Mouse (Mus musculus): Measurements from ENCODE around the gene Arf1. TPM values are rescaled to one million over a fixed set of nuclear protein-coding genes. Genes with fewer than 3 reads are reported as not detected.
"Not testable (repeated sequence)": the region's sequence is repeated elsewhere in the genome, so short reads cannot be mapped to it uniquely, and the experiment has no call there.

Arf1 gene
- polyA plus RNA-seq, 1 experiment: 301 TPM

DNA sequence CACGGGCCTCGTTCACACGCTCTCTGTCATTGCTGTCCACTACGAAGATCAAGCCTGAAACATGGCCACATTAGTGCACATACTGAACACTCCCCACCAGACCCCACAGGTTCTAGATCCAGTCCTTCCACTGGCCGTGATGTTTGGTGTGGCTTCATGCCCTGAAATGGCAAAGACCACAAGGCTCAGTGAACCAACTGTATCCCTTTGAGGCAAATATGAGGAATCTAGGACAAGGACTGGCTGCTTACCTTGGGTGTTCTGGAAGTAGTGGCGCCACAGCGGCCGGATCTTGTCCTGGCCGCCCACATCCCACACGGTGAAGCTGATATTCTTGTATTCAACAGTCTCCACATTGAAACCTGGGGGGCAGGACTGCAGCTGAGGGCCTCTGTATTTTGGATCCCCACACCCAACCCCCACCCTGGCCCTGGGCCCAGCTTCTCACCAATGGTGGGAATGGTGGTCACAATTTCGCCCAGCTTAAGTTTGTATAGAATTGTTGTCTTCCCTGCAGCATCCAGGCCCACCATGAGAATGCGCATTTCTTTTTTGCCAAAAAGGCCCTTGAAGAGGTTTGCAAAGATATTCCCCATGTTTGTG, 15.1 kb downstream of the Arf1 start:
- Histone ChIP-seq H3K4me3 (ENCODE audit: insufficient read depth, low read length) (no peak overlapping the region), H3K27ac (ENCODE audit: insufficient read depth, low read depth, low read length) (no peak overlapping the region), H3K4me1 (ENCODE audit: control insufficient read depth, insufficient read depth, low read length) (peaks cover 37% of the 10 kb centered on the region)
- TF ChIP-seq POLR2A (IDR thresholded peaks at IDR 0.05; ENCODE audit: borderline replicate concordance, low read depth, low read length) (no peak), CTCF (IDR thresholded peaks at IDR 0.05; ENCODE audit: low read depth, low read length) (no peak)

DNA sequence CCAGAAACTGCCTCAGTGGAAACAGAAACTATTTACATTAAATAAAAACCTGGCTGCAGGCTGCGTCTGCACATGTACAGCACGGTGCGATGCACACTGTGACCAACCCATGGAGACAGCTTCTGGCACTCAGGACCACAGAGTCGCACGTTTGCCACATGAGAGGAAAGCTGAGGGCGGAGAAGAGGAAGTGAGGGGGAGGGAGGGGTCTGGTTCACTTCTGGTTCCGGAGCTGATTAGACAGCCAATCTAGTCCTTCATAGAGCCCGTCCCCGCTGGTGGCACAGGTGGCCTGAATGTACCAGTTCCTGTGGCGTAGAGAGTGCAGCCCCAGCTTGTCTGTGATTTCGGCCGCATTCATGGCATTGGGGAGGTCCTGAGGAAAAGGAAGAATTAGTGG, 15.8 kb downstream of the Arf1 start:
- H3K27ac ChIP-seq (ENCODE audit: insufficient read depth, low read depth, low read length); H3K4me3 ChIP-seq (ENCODE audit: insufficient read depth, low read length): not testable (repeated sequence)
- H3K4me1 ChIP-seq (ENCODE audit: control insufficient read depth, insufficient read depth, low read length): peaks cover 31% of the 10 kb centered on the region

DNA sequence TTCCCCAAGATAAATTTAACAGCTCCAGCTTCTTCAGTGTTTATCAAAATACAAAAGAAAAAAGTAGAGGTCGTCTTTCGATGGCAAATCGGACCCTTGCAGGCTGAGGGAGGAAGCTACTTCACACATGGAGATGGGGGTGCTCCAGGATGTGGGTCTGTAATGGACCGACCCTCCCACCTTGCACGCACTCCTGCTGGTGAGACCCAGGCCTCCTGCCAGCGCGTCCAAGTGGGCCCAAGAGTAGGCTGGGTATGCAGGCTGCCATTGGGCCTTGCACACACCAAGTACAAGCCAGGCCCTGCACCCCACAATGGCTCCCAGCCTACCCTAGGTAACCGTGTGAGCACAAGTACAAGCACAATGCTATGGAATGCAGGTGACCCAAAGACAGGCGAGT, 16.5 kb downstream of the Arf1 start:
- peaks cover 24% of the 10 kb centered on the region for H3K4me1 ChIP-seq (ENCODE audit: control insufficient read depth, insufficient read depth, low read length)
- H3K4me3 ChIP-seq (ENCODE audit: insufficient read depth, low read length); H3K27ac ChIP-seq (ENCODE audit: insufficient read depth, low read depth, low read length): not testable (repeated sequence)

DNA sequence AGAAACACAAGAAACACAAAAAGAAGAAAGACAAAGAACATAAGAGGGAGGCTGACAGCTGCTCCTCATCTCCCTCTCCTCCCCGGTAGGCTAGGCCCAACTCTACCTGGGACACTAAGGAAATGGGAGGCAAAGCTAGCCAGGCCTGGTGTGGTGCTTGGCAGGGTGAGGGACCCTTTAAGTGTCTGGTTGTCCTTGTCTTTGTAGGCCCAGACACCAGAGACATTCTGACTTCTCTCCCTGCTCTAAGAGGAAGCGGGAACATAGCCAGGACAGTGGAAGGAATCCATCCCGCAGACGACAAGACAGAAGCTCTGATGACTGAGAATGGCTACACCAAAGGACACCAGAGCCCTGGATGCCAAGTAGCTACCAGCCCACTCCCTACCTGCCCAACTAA, 18.1 kb downstream of the Arf1 start:
- H3K4me3 ChIP-seq (ENCODE audit: insufficient read depth, low read length): no peak overlapping the region
- H3K27ac ChIP-seq (ENCODE audit: insufficient read depth, low read depth, low read length): no peak overlapping the region
- H3K4me1 ChIP-seq (ENCODE audit: control insufficient read depth, insufficient read depth, low read length): peaks cover 18% of the 10 kb centered on the region
- TF ChIP-seq POLR2A (IDR thresholded peaks at IDR 0.05; ENCODE audit: borderline replicate concordance, low read depth, low read length) (no peak), CTCF (IDR thresholded peaks at IDR 0.05; ENCODE audit: low read depth, low read length) (no peak)

DNA sequence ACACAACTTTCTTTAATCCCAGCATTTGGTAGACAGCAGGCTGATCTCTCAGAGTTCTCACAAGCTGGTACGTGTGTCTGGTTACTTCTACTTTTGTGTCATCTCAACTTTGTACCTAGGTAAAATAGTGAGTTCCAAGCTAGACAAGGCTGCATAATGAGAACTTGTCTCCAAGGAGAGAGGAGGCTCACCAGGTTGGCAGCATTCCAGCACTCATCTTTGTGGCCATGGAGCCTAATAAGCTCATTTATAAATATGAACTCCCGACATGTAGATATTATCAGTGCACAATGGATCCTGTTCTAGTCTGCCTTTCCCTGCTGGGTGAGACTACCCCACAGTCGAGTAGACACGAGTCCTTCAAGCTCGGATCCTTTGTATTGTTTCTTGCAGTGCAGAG, 18.5 kb downstream of the Arf1 start:
- H3K4me1 ChIP-seq (ENCODE audit: control insufficient read depth, insufficient read depth, low read length): peaks cover 18% of the 10 kb centered on the region
- TF ChIP-seq POLR2A (IDR thresholded peaks at IDR 0.05; ENCODE audit: borderline replicate concordance, low read depth, low read length): no peak
- peak overlapping the region; percentile 96; the same call in 1 of the 2 replicates for H3K4me3 ChIP-seq (ENCODE audit: insufficient read depth, low read length)
- H3K27ac ChIP-seq (ENCODE audit: insufficient read depth, low read depth, low read length): no peak overlapping the region

DNA sequence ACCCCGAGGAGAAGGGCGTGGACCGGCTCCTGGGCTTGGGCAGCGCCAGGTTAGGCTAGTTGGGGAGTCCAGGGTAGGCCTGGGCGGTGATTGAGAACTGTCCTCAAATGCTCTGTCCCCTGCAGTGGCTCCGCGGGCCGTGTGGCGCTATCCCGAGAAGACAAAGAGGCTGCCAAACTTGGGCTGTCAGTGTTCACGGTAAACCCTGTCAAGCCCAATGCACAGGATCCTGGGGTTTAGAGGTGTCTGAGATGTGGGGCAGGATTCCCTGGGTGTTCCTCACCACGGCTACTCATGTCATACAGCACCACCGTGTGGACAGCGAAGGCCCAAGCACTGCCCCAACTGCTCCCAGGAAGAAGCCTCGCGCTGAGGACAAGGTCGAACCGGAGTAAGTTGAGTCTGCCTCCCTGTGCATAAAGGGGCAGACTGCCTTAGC, 19.0 kb downstream of the Arf1 start:
- TF ChIP-seq CTCF (IDR thresholded peaks at IDR 0.05; ENCODE audit: low read depth, low read length) (peak; percentile 46; the same call in 1 of the 2 replicates), POLR2A (IDR thresholded peaks at IDR 0.05; ENCODE audit: borderline replicate concordance, low read depth, low read length) (no peak)
- H3K4me1 ChIP-seq (ENCODE audit: control insufficient read depth, insufficient read depth, low read length): peaks cover 17% of the 10 kb centered on the region
- H3K4me3 ChIP-seq (ENCODE audit: insufficient read depth, low read length): peak overlapping the region; percentile 96
- H3K27ac ChIP-seq (ENCODE audit: insufficient read depth, low read depth, low read length): no peak overlapping the region

DNA sequence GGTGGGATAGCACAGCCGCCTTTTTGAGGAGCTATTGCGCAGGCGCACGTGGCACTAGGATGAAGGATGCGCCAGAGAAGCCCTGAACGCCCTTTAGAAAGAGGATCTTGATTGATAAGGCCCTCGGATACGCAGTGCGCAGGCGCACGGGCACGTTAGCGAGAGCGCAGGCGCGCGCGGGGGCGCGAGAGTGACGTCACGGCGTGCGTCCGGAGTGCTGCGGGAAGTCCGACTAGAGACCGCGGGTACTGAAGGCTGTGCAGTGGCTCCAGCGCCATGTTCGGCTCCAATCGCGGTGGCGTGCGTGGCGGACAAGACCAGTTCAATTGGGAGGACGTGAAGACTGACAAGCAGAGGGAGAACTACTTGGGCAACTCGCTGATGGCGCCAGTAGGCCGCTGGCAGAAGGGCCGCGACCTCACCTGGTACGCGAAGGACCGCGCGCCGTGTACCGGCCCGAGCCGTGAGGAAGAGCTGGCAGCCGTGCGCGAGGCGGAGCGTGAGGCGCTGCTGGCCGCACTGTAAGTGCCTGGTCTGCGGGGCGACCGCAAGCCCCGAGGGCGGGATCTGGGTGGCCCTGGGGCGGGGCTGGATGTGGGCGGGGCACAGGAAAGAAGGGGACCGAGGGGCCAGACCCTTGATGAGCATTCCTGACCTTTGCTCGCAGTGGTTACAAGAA, 19.8 kb downstream of the Arf1 start, which contains the start of gene 2310033P09Rik:
TSS of gene 2310033P09Rik (plus strand) at position 169 of the 679 bp plus-strand sequence.
- peaks cover 12% of the 10 kb centered on the region for H3K4me1 ChIP-seq (ENCODE audit: control insufficient read depth, insufficient read depth, low read length)
- no peak for TF ChIP-seq CTCF (IDR thresholded peaks at IDR 0.05; ENCODE audit: low read depth, low read length)
- no peak for TF ChIP-seq POLR2A (IDR thresholded peaks at IDR 0.05; ENCODE audit: borderline replicate concordance, low read depth, low read length)
- peak within 1 kb of the TSS; percentile 96 for H3K4me3 ChIP-seq (ENCODE audit: insufficient read depth, low read length)
- H3K27ac ChIP-seq (ENCODE audit: insufficient read depth, low read depth, low read length): peak within 1 kb of the TSS; percentile 84

DNA sequence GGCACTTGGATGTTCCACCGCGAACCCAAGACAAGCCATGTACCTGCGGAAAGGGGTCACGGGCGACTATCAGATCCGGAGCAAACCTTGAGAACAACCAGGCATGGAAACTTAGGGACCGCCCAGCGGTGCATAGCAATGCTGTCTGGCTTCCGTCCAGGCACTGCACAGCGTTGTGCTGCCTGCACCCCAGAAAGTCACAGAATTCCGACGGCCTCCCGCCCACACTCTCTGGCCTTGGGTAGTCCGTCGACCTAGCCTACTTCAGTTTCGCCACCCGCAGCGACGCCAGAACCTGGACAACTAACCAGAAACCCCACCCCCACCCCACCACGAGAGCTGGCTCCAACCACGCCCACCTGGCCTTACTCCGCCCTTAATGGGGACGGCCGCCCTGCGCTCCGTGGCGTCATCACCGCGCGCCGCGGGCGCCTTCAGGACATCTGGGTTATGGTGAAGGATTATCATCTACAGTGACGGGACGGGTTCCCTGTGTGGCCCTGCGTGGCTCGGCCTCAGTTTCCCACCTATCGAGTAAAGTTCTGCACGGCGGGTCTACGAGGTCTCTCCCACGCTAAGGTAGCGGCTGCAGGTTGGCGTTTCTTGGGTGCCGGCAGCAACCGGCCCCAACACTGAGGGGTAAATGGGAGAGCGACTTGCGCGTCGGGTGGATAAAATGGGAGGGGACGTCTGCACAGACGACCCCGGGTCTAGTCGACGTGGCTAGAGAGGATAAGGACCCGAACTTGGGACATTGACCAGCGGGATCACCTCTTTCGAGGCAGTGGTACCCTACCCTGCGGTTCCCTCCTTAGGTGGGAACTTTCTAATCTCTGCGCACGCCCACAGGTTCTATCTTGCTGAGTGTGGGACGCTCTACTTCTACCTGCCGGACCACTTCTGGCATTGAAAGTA, 25.7 kb downstream of the Arf1 start, which contains the start of gene Mrpl55:
TSS of gene Mrpl55 (plus strand) at position 406 of the 915 bp plus-strand sequence.
- no peak for TF ChIP-seq CTCF (IDR thresholded peaks at IDR 0.05; ENCODE audit: low read depth, low read length)
- 0 out of 2 replicates have a peak, but pooled peaks have one; percentile 14 for TF ChIP-seq POLR2A (IDR thresholded peaks at IDR 0.05; ENCODE audit: borderline replicate concordance, low read depth, low read length)
- peak within 1 kb of the TSS; percentile 77 for H3K4me3 ChIP-seq (ENCODE audit: insufficient read depth, low read length)
- peak within 1 kb of the TSS; percentile 79 for H3K27ac ChIP-seq (ENCODE audit: insufficient read depth, low read depth, low read length)
- peaks cover 15% of the 10 kb centered on the region for H3K4me1 ChIP-seq (ENCODE audit: control insufficient read depth, insufficient read depth, low read length)

DNA sequence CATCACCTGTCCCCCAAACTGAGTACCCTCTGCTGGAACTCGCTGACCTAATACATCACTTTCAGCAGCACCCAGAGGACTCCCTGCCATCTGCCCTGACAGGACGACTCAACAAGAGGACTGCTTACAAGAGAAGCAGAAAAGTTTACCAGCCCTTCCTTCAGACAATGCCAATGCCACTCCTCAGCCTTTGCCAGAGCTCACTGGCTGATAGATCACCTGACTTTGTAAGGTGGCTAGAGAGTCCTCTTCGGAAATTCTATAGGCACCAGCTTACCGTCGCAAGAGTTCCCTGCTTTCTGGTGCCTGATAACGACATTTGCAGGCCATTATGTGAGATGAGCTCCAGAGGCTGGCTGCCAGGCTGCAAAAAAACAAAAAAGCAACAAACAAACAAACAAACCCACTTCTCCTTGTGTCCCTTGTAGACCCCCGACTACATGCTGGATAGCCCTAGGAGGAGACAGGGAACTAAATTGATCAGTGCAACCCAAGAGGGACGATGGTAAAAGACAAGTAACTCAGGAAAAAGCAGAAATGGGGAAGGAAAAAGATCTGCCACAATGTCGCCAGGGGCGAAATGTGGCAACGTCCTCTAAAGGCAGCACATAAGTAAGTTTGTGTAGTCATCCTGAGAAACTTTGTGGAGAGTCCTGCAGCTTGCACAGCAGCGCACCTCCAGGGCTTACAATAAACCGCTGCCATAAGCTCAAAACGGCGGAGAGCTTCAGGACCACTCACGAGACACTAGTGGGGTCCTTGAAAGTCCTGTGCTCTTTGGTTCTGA, 26.7 kb downstream of the Arf1 start:
- Histone ChIP-seq H3K4me1 (ENCODE audit: control insufficient read depth, insufficient read depth, low read length) (peaks cover 15% of the 10 kb centered on the region), H3K27ac (ENCODE audit: insufficient read depth, low read depth, low read length) (peak overlapping the region; percentile 79), H3K4me3 (ENCODE audit: insufficient read depth, low read length) (peak overlapping the region; percentile 77)
- TF ChIP-seq POLR2A (IDR thresholded peaks at IDR 0.05; ENCODE audit: borderline replicate concordance, low read depth, low read length) (no peak), CTCF (IDR thresholded peaks at IDR 0.05; ENCODE audit: low read depth, low read length) (no peak)
